Comparison of ENCODE assay signal across 13 mouse cellular contexts in the genomic region with DNA sequence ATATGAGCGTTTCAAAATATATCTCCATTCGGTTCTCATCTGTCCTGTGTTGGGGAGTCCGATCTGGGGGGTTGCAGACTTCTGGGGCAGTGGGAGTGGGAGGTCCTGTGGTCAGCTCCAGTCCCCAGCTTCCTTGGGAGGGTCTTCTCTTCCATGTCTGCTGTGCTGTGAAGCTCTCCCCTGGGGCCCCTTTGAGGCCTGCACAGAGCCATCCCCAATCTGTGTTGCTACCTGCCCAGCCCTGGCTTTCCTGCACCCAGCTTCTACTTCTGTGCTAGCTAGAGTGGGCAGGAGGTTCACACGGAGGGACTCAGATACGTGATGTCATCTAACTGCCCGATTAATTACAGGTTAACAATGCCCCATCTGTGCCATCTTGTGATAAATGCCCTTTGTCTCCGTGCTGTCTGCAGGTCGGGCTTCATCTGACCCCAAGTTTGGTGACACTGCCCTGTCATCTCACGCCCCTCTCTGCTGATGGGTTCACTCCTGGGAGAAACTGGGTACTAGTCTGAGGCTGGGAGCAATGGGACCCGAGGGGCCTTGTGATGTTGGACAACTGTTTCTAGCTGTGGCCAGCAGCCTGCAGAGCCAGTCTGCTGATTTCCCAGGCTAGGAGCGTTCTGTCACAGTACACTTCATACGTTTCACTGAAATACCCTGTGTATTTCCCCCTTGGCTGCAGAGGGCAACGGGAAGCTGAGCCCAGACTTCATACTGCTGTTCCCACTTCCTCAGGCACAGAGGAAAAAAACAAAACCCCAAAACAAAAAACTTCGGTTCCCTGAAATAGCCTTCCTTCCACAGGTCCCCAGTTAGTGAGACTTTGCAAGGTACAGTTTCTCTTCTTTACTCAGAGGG.
A peak's percentile ranks its signal among the peaks of the same experiment; 100 is the strongest.
DNase-seq lines count a peak whose midpoint lies in the region; ATAC-seq and TF ChIP-seq lines count a peak whose summit lies in the region.
"Had no signal": no experiment of that assay in that cellular context is flagged by ENCODE, and none has a peak within 500 bp of the region (broad histone marks: within the 10 kb centered on the region; RNA-seq: fewer than 3 reads in every experiment).

No protein-coding gene starts in this region.

- no peak for ATAC-seq in midbrain, embryonic 13.5 days
- ATAC-seq in midbrain, postnatal 0 days (ENCODE audit: low FRiP score), result no peak
- ATAC-seq in embryonic facial prominence, embryonic 12.5 days (ENCODE audit: insufficient number of reproducible peaks, insufficient read depth, low FRiP score, low TSS enrichment), result no peak
- no peak for ATAC-seq in limb, embryonic 14.5 days (ENCODE audit: low FRiP score, low read depth)

- no peak for TF ChIP-seq CTCF in midbrain, postnatal 0 days (IDR thresholded peaks at IDR 0.05)

- no peak overlapping the region for H3K4me2 ChIP-seq in midbrain, embryonic 13.5 days (replicated peaks)
- H3K4me2 ChIP-seq in midbrain, postnatal 0 days (ENCODE audit: low read depth, low read length, poor library complexity, severe bottlenecking), result no peak overlapping the region
- no peak overlapping the region for H3K4me2 ChIP-seq in embryonic facial prominence, embryonic 12.5 days (replicated peaks)
- H3K4me2 ChIP-seq in limb, embryonic 14.5 days (replicated peaks; ENCODE audit: low read depth, low read length, severe bottlenecking), result no peak overlapping the region

- H3K36me3 ChIP-seq in heart, embryonic 10.5 days, result peaks cover 40% of the 10 kb centered on the region
- H3K36me3 ChIP-seq in midbrain, embryonic 13.5 days, result peaks cover 14% of the 10 kb centered on the region; the same call in 1 of the 2 replicates
- peaks cover 5% of the 10 kb centered on the region; the same call in 1 of the 2 replicates for H3K36me3 ChIP-seq in midbrain, postnatal 0 days (ENCODE audit: insufficient read depth, low read length)
- peaks cover 24% of the 10 kb centered on the region for H3K36me3 ChIP-seq in embryonic facial prominence, embryonic 12.5 days
- H3K36me3 ChIP-seq in limb, embryonic 14.5 days (ENCODE audit: control insufficient read depth, insufficient read depth, low read length), result peaks cover 35% of the 10 kb centered on the region

- H3K27me3 ChIP-seq in heart, embryonic 10.5 days (ENCODE audit: insufficient read depth, poor library complexity, severe bottlenecking), result peaks cover 83% of the 10 kb centered on the region
- H3K27me3 ChIP-seq in midbrain, embryonic 13.5 days, result no peaks in the 10 kb centered on the region
- H3K27me3 ChIP-seq in midbrain, postnatal 0 days (ENCODE audit: insufficient read depth, low read length), result no peaks in the 10 kb centered on the region
- no peaks in the 10 kb centered on the region for H3K27me3 ChIP-seq in embryonic facial prominence, embryonic 12.5 days
- no peaks in the 10 kb centered on the region for H3K27me3 ChIP-seq in limb, embryonic 14.5 days (ENCODE audit: control insufficient read depth, insufficient read depth, low read length)

- H3K9ac ChIP-seq in midbrain, embryonic 13.5 days (replicated peaks), result 0 out of 2 replicates have a peak overlapping the region, but pooled peaks have one; percentile 37
- H3K9ac ChIP-seq in midbrain, postnatal 0 days (replicated peaks; ENCODE audit: low read length, poor library complexity, severe bottlenecking), result no peak overlapping the region
- no peak overlapping the region for H3K9ac ChIP-seq in embryonic facial prominence, embryonic 12.5 days
- H3K9ac ChIP-seq in limb, embryonic 14.5 days (ENCODE audit: low read depth, low read length, severe bottlenecking), result no peak overlapping the region

- peaks cover 53% of the 10 kb centered on the region for H3K4me1 ChIP-seq in heart, embryonic 10.5 days
- peaks cover 35% of the 10 kb centered on the region for H3K4me1 ChIP-seq in midbrain, embryonic 13.5 days (replicated peaks)
- peaks cover 9% of the 10 kb centered on the region; the same call in 1 of the 2 replicates for H3K4me1 ChIP-seq in midbrain, postnatal 0 days (ENCODE audit: insufficient read depth, low read length)
- peaks cover 46% of the 10 kb centered on the region for H3K4me1 ChIP-seq in embryonic facial prominence, embryonic 12.5 days
- H3K4me1 ChIP-seq in limb, embryonic 14.5 days (ENCODE audit: control insufficient read depth, insufficient read depth, low read length), result peaks cover 40% of the 10 kb centered on the region

- H3K27ac ChIP-seq in heart, embryonic 10.5 days, result 0 out of 2 replicates have a peak overlapping the region, but pooled peaks have one; percentile 2
- H3K27ac ChIP-seq in midbrain, embryonic 13.5 days, result no peak overlapping the region
- H3K27ac ChIP-seq in midbrain, postnatal 0 days (ENCODE audit: low read depth, low read length), result no peak overlapping the region
- H3K27ac ChIP-seq in embryonic facial prominence, embryonic 12.5 days, result peak overlapping the region; percentile 74
- H3K27ac ChIP-seq in limb, embryonic 14.5 days (replicated peaks; ENCODE audit: low read depth, low read length), result peak overlapping the region; percentile 38; the same call in 1 of the 2 replicates
- H3K27ac ChIP-seq: layer of hippocampus, adult 2 months had no signal

- TF ChIP-seq POLR2A in limb, embryonic 14.5 days (IDR thresholded peaks at IDR 0.05; ENCODE audit: borderline replicate concordance, extremely low read depth, insufficient read depth, insufficient read length), result no peak

- WGBS in heart, embryonic 10.5 days, result 80% methylated on average over 14 of the region's 14 CpGs
- WGBS in midbrain, embryonic 13.5 days, result 77% methylated on average over 14 of the region's 14 CpGs
- WGBS in midbrain, postnatal 0 days, result 79% methylated on average over 14 of the region's 14 CpGs
- WGBS in embryonic facial prominence, embryonic 12.5 days, result 61% methylated on average over 14 of the region's 14 CpGs
- WGBS in limb, embryonic 14.5 days, result 69% methylated on average over 14 of the region's 14 CpGs

- intact Hi-C loops in heart, postnatal 25 days (cut with DNase I), result loop anchor here (10.0 kb wide), 1 partner anchor 478 kb away; no protein-coding TSS in a partner anchor

- DNase-seq in heart, embryonic 10.5 days (ENCODE audit: low spot score), result no peak
- DNase-seq in heart, postnatal 25 days (ENCODE audit: low spot score), result no peak
- DNase-seq in midbrain, postnatal 0 days (ENCODE audit: low spot score), result no peak
- no peak for DNase-seq in limb, embryonic 14.5 days (ENCODE audit: low spot score)
- no peak for DNase-seq in cerebellum, adult 18-20 months
- DNase-seq in layer of hippocampus, postnatal 10 days (ENCODE audit: low spot score in 2 of 2), result no peak
- DNase-seq: adrenal gland, postnatal 14 days; cerebellum, postnatal 14 days; gastrocnemius, postnatal 36 days; lung, adult 2 months had no signal

- H3K9me3 ChIP-seq in heart, embryonic 10.5 days, result no peaks in the 10 kb centered on the region
- no peaks in the 10 kb centered on the region for H3K9me3 ChIP-seq in midbrain, embryonic 13.5 days
- H3K9me3 ChIP-seq in midbrain, postnatal 0 days (ENCODE audit: low read length), result no peaks in the 10 kb centered on the region
- H3K9me3 ChIP-seq in embryonic facial prominence, embryonic 12.5 days, result no peaks in the 10 kb centered on the region
- H3K9me3 ChIP-seq in limb, embryonic 14.5 days (ENCODE audit: control insufficient read depth, low read length), result no peaks in the 10 kb centered on the region

- H3K4me3 ChIP-seq in heart, embryonic 10.5 days, result no peak overlapping the region
- no peak overlapping the region for H3K4me3 ChIP-seq in midbrain, embryonic 13.5 days (replicated peaks)
- H3K4me3 ChIP-seq in midbrain, postnatal 0 days (ENCODE audit: low read depth, low read length), result no peak overlapping the region
- H3K4me3 ChIP-seq in embryonic facial prominence, embryonic 12.5 days, result no peak overlapping the region
- no peak overlapping the region for H3K4me3 ChIP-seq in limb, embryonic 14.5 days (replicated peaks; ENCODE audit: low read length)
- H3K4me3 ChIP-seq: layer of hippocampus, adult 2 months had no signal

Comparison
In these comparisons a context has a peak if more than half of its experiments do, and no peak if none do; other contexts are left out.
1. H3K27ac ChIP-seq: peak in heart, embryonic 10.5 days (single experiment), embryonic facial prominence, embryonic 12.5 days (single experiment) and limb, embryonic 14.5 days (single experiment); none in midbrain, embryonic 13.5 days (single experiment) and midbrain, postnatal 0 days (single experiment).